Mouse (Mus musculus): Measurements from ENCODE around the gene C130032M10Rik.

The C130032M10Rik gene

GRCm38 (mm10) chr9:114515364-114515763 is at the start of gene C130032M10Rik:
C130032M10Rik (plus strand) TSS chr9:114515697.
- no peak for DNase-seq (ENCODE audit: extremely low spot score, low read depth, low spot score)

GRCm38 (mm10) chr9:114466871-114467270 is 48.6 kb upstream of the C130032M10Rik start:
- DNase-seq (ENCODE audit: extremely low spot score, low read depth, low spot score) = no peak

GRCm38 (mm10) chr9:114468217-114468616 is 47.3 kb upstream of the C130032M10Rik start:
- DNase-seq (ENCODE audit: extremely low spot score, low read depth, low spot score) = no peak

- DNase-seq (ENCODE audit: extremely low spot score, low read depth, low spot score) = no peak
These were observed 46.8 kb upstream of the C130032M10Rik start for GRCm38 (mm10) chr9:114468701-114469100.

GRCm38 (mm10) chr9:114471892-114472291 is 43.6 kb upstream of the C130032M10Rik start:
- DNase-seq (ENCODE audit: extremely low spot score, low read depth, low spot score) = no peak

GRCm38 (mm10) chr9:114477019-114477418 is 38.5 kb upstream of the C130032M10Rik start:
- no peak for DNase-seq (ENCODE audit: extremely low spot score, low read depth, low spot score)

- DNase-seq (ENCODE audit: extremely low spot score, low read depth, low spot score) = no peak
These were observed 34.6 kb upstream of the C130032M10Rik start for GRCm38 (mm10) chr9:114480940-114481339.

- no peak for DNase-seq (ENCODE audit: extremely low spot score, low read depth, low spot score)
These were observed 30.7 kb upstream of the C130032M10Rik start for GRCm38 (mm10) chr9:114484771-114485170.

GRCm38 (mm10) chr9:114486808-114487207 is 28.7 kb upstream of the C130032M10Rik start:
- no peak for DNase-seq (ENCODE audit: extremely low spot score, low read depth, low spot score)

- DNase-seq (ENCODE audit: extremely low spot score, low read depth, low spot score) = no peak
These were observed 27.8 kb upstream of the C130032M10Rik start for GRCm38 (mm10) chr9:114487481-114488258.

GRCm38 (mm10) chr9:114496469-114496868 is 19.0 kb upstream of the C130032M10Rik start:
- DNase-seq (ENCODE audit: extremely low spot score, low read depth, low spot score) = no peak

GRCm38 (mm10) chr9:114498218-114498617 is 17.3 kb upstream of the C130032M10Rik start:
- peak; percentile 69 for DNase-seq (ENCODE audit: extremely low spot score, low read depth, low spot score)

- DNase-seq (ENCODE audit: extremely low spot score, low read depth, low spot score) = peak; percentile 39
These were observed 15.5 kb upstream of the C130032M10Rik start for GRCm38 (mm10) chr9:114499783-114500515.

- DNase-seq (ENCODE audit: extremely low spot score, low read depth, low spot score) = no peak
These were observed 14.4 kb upstream of the C130032M10Rik start for GRCm38 (mm10) chr9:114501111-114501510.

- no peak for DNase-seq (ENCODE audit: extremely low spot score, low read depth, low spot score)
These were observed 13.6 kb upstream of the C130032M10Rik start for GRCm38 (mm10) chr9:114501913-114502312.

- no peak for DNase-seq (ENCODE audit: extremely low spot score, low read depth, low spot score)
These were observed 12.6 kb upstream of the C130032M10Rik start for GRCm38 (mm10) chr9:114502711-114503427.

- no peak for DNase-seq (ENCODE audit: extremely low spot score, low read depth, low spot score)
These were observed 10.7 kb upstream of the C130032M10Rik start, which contains the start of gene Ccr4 for GRCm38 (mm10) chr9:114504816-114505215. Ccr4 (minus strand) TSS chr9:114504916.

- DNase-seq (ENCODE audit: extremely low spot score, low read depth, low spot score) = no peak
These were observed 8.9 kb upstream of the C130032M10Rik start for GRCm38 (mm10) chr9:114506564-114506963.

GRCm38 (mm10) chr9:114507421-114507820 is 8.1 kb upstream of the C130032M10Rik start:
- DNase-seq (ENCODE audit: extremely low spot score, low read depth, low spot score) = no peak

GRCm38 (mm10) chr9:114509785-114510184 is 5.7 kb upstream of the C130032M10Rik start:
- DNase-seq (ENCODE audit: extremely low spot score, low read depth, low spot score) = no peak

GRCm38 (mm10) chr9:114512831-114513230 is 2.7 kb upstream of the C130032M10Rik start:
- no peak for DNase-seq (ENCODE audit: extremely low spot score, low read depth, low spot score)

Measured in hindlimb bud, embryonic 11.5 days (tissue).